Mouse (Mus musculus): ENCODE results near the gene Cnst. TPM values are rescaled to one million over a fixed set of nuclear protein-coding genes. Genes with fewer than 3 reads are reported as not detected.

Cnst gene
- polyA plus RNA-seq, 1 experiment, result 25.8 TPM

DNA sequence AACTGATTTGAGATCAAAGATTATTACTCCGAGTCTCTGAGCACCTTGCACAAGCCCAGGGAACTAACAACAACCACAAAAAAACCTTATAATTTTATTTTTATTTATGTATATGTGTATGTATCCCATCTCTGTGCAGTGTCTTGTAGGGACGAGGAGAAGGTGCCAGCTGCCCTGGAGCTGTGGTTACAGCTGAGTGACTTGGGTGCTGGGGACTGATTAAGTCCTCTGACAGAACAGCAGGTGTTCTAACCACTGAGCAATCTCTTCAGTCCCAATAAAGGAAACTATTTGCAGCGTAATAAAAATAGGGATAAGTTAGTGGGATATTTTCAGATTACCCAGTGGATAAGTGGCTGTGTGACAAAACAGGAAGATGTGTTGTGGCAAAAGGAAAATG lies 128.2 kb downstream of the Cnst start:
- peaks cover under 1% of the 10 kb centered on the region; the same call in 1 of the 2 replicates for H3K4me1 ChIP-seq (ENCODE audit: control insufficient read depth, insufficient read depth, low read length)
- H3K4me3 ChIP-seq (ENCODE audit: insufficient read depth, low read length), result no peak overlapping the region
- TF ChIP-seq POLR2A (IDR thresholded peaks at IDR 0.05; ENCODE audit: extremely low read depth, insufficient read depth, low read length) (no peak), CTCF (IDR thresholded peaks at IDR 0.05; ENCODE audit: extremely low read depth, insufficient read depth, low read length) (no peak)
- H3K27ac ChIP-seq (ENCODE audit: insufficient read depth, low read length), result no peak overlapping the region

GRCm38 (mm10) chr1:179677031-179677430 lies 130.9 kb downstream of the Cnst start:
- Histone ChIP-seq H3K4me1 (ENCODE audit: control insufficient read depth, insufficient read depth, low read length) (no peaks in the 10 kb centered on the region), H3K27ac (ENCODE audit: insufficient read depth, low read length) (no peak overlapping the region), H3K4me3 (ENCODE audit: insufficient read depth, low read length) (no peak overlapping the region)
- TF ChIP-seq CTCF (IDR thresholded peaks at IDR 0.05; ENCODE audit: extremely low read depth, insufficient read depth, low read length) (no peak), POLR2A (IDR thresholded peaks at IDR 0.05; ENCODE audit: extremely low read depth, insufficient read depth, low read length) (no peak)

Other genes with a start within 250 kb of the Cnst start
- 14.2 and 15.4 TPM in 2 replicates for gene Smyd3, start 28.3 kb upstream of the Cnst start, polyA plus RNA-seq (2012; rRNA removed)
- gene Tfb2m, start 103 bp upstream of the Cnst start, polyA plus RNA-seq (2012; rRNA removed), result 20.6 and 21.7 TPM in 2 replicates
- 66.9 and 75.0 TPM in 2 replicates for gene Sccpdh, start 121.8 kb downstream of the Cnst start, polyA plus RNA-seq (2012; rRNA removed)
- 0.06 TPM in 2 replicates for gene Kif28, start 198.9 kb downstream of the Cnst start, polyA plus RNA-seq (2012; rRNA removed)

Data from cortical plate, adult 2 months (tissue).